Mouse (Mus musculus): ENCODE measurements around the gene Appbp2. TPM values are rescaled to one million over a fixed set of nuclear protein-coding genes. Genes with fewer than 3 reads are reported as not detected.

Gene Appbp2
- polyA plus RNA-seq, 1 experiment from 2014 or later, result 54.1 TPM

- ATAC-seq (ENCODE audit: insufficient read depth), result peak; percentile 94
These were observed 52.2 kb downstream of the Appbp2 start for GRCm38 (mm10) chr11:85182617-85183283.

GRCm38 (mm10) chr11:85178413-85178812 is 56.5 kb downstream of the Appbp2 start:
- TF ChIP-seq CTCF (IDR thresholded peaks at IDR 0.05; ENCODE audit: low read depth), result no peak
- Histone ChIP-seq H3K27me3 (ENCODE audit: insufficient read depth, low read length) (no peaks in the 10 kb centered on the region), H3K27ac (ENCODE audit: low read depth) (no peak overlapping the region), H3K36me3 (ENCODE audit: insufficient read depth) (no peaks in the 10 kb centered on the region), H3K4me3 (ENCODE audit: low read depth, low read length) (no peak overlapping the region), H3K9ac (no peak overlapping the region), H3K4me1 (ENCODE audit: insufficient read depth) (no peaks in the 10 kb centered on the region), H3K9me3 (ENCODE audit: low read depth, low read length) (no peaks in the 10 kb centered on the region), H3K4me2 (no peak overlapping the region)
- ATAC-seq (ENCODE audit: insufficient read depth), result no peak
- WGBS, result 75% methylated on average over 4 of the region's 4 CpGs
- no peak for DNase-seq

More at GRCm38 (mm10) chr11:85182617-85183283, 52.2 kb downstream of the Appbp2 start:
- peak overlapping the region; percentile 38 for H3K4me3 ChIP-seq (ENCODE audit: low read depth, low read length)
- peak; percentile 91 for TF ChIP-seq CTCF (IDR thresholded peaks at IDR 0.05; ENCODE audit: low read depth)
- H3K9ac ChIP-seq, result peak overlapping the region; percentile 48
- peak overlapping the region; percentile 73 for H3K4me2 ChIP-seq
- H3K4me1 ChIP-seq (ENCODE audit: insufficient read depth), result no peaks in the 10 kb centered on the region
- peak overlapping the region; percentile 18; the same call in 1 of the 2 replicates for H3K27ac ChIP-seq (ENCODE audit: low read depth)
- peak; percentile 91 for DNase-seq
- WGBS, result 3% methylated on average over 20 of the region's 20 CpGs
- no peaks in the 10 kb centered on the region for H3K27me3 ChIP-seq (ENCODE audit: insufficient read depth, low read length)
- H3K9me3 ChIP-seq (ENCODE audit: low read depth, low read length), result no peaks in the 10 kb centered on the region
- no peaks in the 10 kb centered on the region for H3K36me3 ChIP-seq (ENCODE audit: insufficient read depth)

DNA sequence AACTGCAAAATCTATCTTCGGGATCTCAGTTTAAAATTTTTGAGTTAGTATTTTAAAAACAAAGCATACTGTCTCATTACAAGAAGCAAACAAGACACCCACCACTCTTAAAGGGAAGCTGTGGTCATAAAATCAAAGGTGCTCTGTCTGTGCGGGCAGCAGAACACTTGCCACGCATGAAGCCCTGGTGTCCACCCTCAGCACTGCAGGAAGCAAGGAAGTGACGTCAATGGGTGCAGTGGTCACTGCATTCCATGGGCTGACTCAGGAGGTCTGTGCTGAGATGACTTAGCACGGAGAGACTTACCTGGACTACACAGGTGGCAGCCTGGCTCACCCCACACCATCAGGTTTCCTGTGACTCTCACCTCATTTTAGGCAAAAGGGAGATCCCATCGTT is 57.2 kb downstream of the Appbp2 start:
- H3K9me3 ChIP-seq (ENCODE audit: low read depth, low read length), result no peaks in the 10 kb centered on the region

GRCm38 (mm10) chr11:85175941-85176340 is 59.0 kb downstream of the Appbp2 start:
- H3K27ac ChIP-seq (ENCODE audit: low read depth), result no peak overlapping the region
- H3K9me3 ChIP-seq (ENCODE audit: low read depth, low read length), result no peaks in the 10 kb centered on the region
- DNase-seq, result no peak
- 68% methylated on average over 3 of the region's 3 CpGs for WGBS
- H3K4me3 ChIP-seq (ENCODE audit: low read depth, low read length), result no peak overlapping the region
- H3K4me1 ChIP-seq (ENCODE audit: insufficient read depth), result no peaks in the 10 kb centered on the region
- TF ChIP-seq CTCF (IDR thresholded peaks at IDR 0.05; ENCODE audit: low read depth), result no peak
- H3K36me3 ChIP-seq (ENCODE audit: insufficient read depth), result no peaks in the 10 kb centered on the region
- H3K4me2 ChIP-seq, result no peak overlapping the region
- H3K9ac ChIP-seq, result no peak overlapping the region
- no peak for ATAC-seq (ENCODE audit: insufficient read depth)
- H3K27me3 ChIP-seq (ENCODE audit: insufficient read depth, low read length), result no peaks in the 10 kb centered on the region

More for the DNA sequence above, 57.2 kb downstream of the Appbp2 start:
- no peak overlapping the region for H3K9ac ChIP-seq
- WGBS, result 74% methylated on average over 6 of the region's 6 CpGs
- DNase-seq (no peak), ATAC-seq (ENCODE audit: insufficient read depth) (no peak)
- TF ChIP-seq CTCF (IDR thresholded peaks at IDR 0.05; ENCODE audit: low read depth), result no peak
- H3K27me3 ChIP-seq (ENCODE audit: insufficient read depth, low read length), result no peaks in the 10 kb centered on the region
- H3K27ac ChIP-seq (ENCODE audit: low read depth), result no peak overlapping the region
- no peak overlapping the region for H3K4me2 ChIP-seq
- no peaks in the 10 kb centered on the region for H3K4me1 ChIP-seq (ENCODE audit: insufficient read depth)
- no peak overlapping the region for H3K4me3 ChIP-seq (ENCODE audit: low read depth, low read length)
- no peaks in the 10 kb centered on the region for H3K36me3 ChIP-seq (ENCODE audit: insufficient read depth)

GRCm38 (mm10) chr11:85170833-85171232 is 64.1 kb downstream of the Appbp2 start:
- Histone ChIP-seq H3K9me3 (ENCODE audit: low read depth, low read length) (no peaks in the 10 kb centered on the region), H3K4me2 (peak overlapping the region; percentile 65), H3K4me3 (ENCODE audit: low read depth, low read length) (no peak overlapping the region), H3K27ac (ENCODE audit: low read depth) (no peak overlapping the region), H3K9ac (no peak overlapping the region), H3K36me3 (ENCODE audit: insufficient read depth) (no peaks in the 10 kb centered on the region), H3K4me1 (ENCODE audit: insufficient read depth) (no peaks in the 10 kb centered on the region), H3K27me3 (ENCODE audit: insufficient read depth, low read length) (no peaks in the 10 kb centered on the region)
- 26% methylated on average over 2 of the region's 2 CpGs for WGBS
- ATAC-seq (ENCODE audit: insufficient read depth) (peak; percentile 45; the same call in 1 of the 2 replicates), DNase-seq (no peak)
- TF ChIP-seq CTCF (IDR thresholded peaks at IDR 0.05; ENCODE audit: low read depth), result no peak

DNA sequence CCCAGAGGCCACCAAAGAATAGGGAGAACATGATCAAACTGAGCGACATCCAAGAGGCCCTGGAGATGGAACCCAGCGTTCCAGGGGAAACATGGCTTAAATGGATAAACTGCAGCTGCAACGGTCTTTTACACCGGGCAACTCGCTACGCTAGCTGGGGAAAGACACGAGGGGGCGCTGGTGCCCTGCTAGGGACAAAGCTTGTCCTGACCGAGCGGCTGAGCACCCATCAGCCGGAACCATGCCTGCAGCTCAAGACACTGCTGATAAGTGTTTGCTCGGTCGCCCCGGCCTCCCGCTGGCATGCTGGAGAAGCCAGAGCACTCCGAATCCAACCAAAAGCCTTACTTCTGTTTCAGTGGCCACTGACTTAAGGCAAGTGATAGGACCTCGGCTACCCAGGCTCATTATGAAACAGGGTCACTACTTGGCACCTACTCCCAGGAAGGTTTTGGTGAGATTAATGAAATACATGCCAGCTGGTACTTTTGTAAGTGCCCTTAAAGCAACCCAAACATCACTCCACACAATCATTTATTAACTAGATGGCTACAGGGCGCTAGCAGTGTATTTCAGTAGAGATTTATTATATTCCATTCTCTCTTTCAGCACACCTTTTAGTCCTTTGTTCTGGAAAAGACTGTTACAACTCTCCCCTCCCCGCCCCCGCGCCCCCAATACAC is 64.7 kb downstream of the Appbp2 start, which contains the start of gene 1700125H20Rik:
Gene 1700125H20Rik, plus strand, starts transcription at position 347 of the 683 bp plus-strand sequence.
- no peaks in the 10 kb centered on the region for H3K9me3 ChIP-seq (ENCODE audit: low read depth, low read length)
- TF ChIP-seq CTCF (IDR thresholded peaks at IDR 0.05; ENCODE audit: low read depth), result peak; percentile 94
- H3K27me3 ChIP-seq (ENCODE audit: insufficient read depth, low read length), result no peaks in the 10 kb centered on the region
- no peak within 1 kb of the TSS; the same call in 1 of the 2 replicates for H3K27ac ChIP-seq (ENCODE audit: low read depth)
- DNase-seq (peak; percentile 97), ATAC-seq (ENCODE audit: insufficient read depth) (peak; percentile 97)
- peak within 1 kb of the TSS; percentile 65 for H3K4me2 ChIP-seq
- peak within 1 kb of the TSS; percentile 21; the same call in 1 of the 2 replicates for H3K4me3 ChIP-seq (ENCODE audit: low read depth, low read length)
- H3K4me1 ChIP-seq (ENCODE audit: insufficient read depth), result no peaks in the 10 kb centered on the region
- WGBS, result 12% methylated on average over 21 of the region's 21 CpGs
- H3K36me3 ChIP-seq (ENCODE audit: insufficient read depth), result no peaks in the 10 kb centered on the region
- peak within 1 kb of the TSS; percentile 42 for H3K9ac ChIP-seq

- no peak overlapping the region for H3K27ac ChIP-seq (ENCODE audit: low read depth)
- WGBS, result 57% methylated on average over 1 of the region's 1 CpGs
- no peaks in the 10 kb centered on the region for H3K27me3 ChIP-seq (ENCODE audit: insufficient read depth, low read length)
- no peak overlapping the region for H3K9ac ChIP-seq
- no peaks in the 10 kb centered on the region for H3K36me3 ChIP-seq (ENCODE audit: insufficient read depth)
- H3K4me2 ChIP-seq, result no peak overlapping the region
- DNase-seq (no peak), ATAC-seq (ENCODE audit: insufficient read depth) (no peak)
- TF ChIP-seq CTCF (IDR thresholded peaks at IDR 0.05; ENCODE audit: low read depth), result no peak
- H3K9me3 ChIP-seq (ENCODE audit: low read depth, low read length), result no peaks in the 10 kb centered on the region
- H3K4me1 ChIP-seq (ENCODE audit: insufficient read depth), result no peaks in the 10 kb centered on the region
- H3K4me3 ChIP-seq (ENCODE audit: low read depth, low read length), result no peak overlapping the region
These were observed 67.4 kb downstream of the Appbp2 start for GRCm38 (mm10) chr11:85167503-85167902.

All from lung, embryonic 14.5 days (tissue).